Mouse (Mus musculus) cerebellum, adult 18-20 months (tissue): ENCODE results near the gene Olfr279.
"Not testable (repeated sequence)": the region's sequence is repeated elsewhere in the genome, so short reads cannot be mapped to it uniquely, and the experiment has no call there.

Experiments used
- DNase-seq, 2 experiments: peaks; one replicate each; pipeline ENCODE4 v3.0.0; 2021

The Olfr279 gene

DNA sequence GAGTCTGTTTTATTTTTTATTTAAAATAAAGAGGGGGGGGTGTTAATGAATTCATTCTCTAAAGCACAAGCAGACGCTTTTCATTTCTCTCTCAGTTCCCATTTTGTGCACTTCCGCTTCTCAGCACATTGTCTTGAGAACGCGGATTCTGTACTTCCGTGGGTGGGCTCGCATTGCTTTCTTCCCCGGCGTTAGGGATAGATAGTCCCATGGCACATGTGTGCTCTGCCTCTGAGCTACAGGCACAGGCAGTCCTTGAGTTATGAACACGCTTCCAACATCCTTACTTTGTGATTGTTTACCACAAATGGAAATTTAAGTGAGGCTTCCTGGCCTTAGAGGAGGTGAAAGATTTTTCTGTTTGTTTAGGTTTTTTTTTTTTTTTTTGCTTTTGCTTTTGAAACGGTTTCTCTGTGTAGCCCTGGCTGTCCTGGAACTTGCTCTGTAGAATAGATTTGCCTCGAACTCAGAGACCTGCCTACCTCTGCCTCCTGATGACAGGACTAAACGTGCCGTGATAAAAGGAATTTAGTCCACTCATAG is 19.3 kb downstream of the Olfr279 start:
- DNase-seq, result no peak

- DNase-seq, result peak in 1 of 2 experiments; percentile 20
These were observed 20.0 kb downstream of the Olfr279 start for GRCm38 (mm10) chr15:98512232-98512631.

- peak; percentile 62 to 69 for DNase-seq
These were observed 20.7 kb downstream of the Olfr279 start for GRCm38 (mm10) chr15:98512799-98513321.

GRCm38 (mm10) chr15:98513676-98514075 is 21.5 kb downstream of the Olfr279 start:
- not testable (repeated sequence) for DNase-seq

DNA sequence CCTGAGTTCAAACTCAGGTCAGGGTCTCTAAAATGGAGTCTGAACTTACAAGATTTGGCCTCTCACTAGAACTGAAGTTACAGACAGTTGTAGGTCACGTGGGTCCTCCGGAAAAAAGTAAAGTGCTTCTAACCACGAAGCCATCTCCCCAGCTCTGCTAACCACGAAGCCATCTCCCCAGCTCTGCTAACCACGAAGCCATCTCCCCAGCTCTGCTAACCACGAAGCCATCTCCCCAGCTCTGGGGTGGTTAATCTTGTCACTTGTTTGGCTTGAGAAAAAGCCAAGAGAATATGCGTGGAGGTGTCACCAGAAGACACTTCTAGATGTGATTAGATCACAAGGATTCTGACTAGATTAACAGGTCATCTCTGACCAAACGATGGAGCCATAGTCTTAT is 21.9 kb downstream of the Olfr279 start:
- DNase-seq, result no peak

DNA sequence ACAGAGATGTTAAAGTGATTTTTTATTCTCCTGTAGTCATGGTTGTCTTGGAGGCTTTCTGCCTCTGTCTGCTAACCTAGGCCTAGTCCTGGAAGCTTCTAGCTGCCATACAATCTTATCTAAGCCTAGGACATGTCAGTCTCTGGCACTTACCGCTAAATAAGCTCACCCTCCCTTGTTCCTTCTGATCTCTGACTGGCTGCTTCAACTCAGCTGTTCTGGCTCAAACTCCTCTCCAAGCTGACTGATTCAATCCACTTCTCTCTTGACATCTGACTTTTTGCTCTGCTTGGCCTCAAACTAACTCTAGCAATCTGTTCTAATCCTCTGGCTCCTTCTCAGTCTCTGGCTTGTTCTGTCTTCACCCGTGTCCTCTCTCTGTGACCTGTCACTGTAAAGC is 22.6 kb downstream of the Olfr279 start:
- DNase-seq, result not testable (repeated sequence)

DNA sequence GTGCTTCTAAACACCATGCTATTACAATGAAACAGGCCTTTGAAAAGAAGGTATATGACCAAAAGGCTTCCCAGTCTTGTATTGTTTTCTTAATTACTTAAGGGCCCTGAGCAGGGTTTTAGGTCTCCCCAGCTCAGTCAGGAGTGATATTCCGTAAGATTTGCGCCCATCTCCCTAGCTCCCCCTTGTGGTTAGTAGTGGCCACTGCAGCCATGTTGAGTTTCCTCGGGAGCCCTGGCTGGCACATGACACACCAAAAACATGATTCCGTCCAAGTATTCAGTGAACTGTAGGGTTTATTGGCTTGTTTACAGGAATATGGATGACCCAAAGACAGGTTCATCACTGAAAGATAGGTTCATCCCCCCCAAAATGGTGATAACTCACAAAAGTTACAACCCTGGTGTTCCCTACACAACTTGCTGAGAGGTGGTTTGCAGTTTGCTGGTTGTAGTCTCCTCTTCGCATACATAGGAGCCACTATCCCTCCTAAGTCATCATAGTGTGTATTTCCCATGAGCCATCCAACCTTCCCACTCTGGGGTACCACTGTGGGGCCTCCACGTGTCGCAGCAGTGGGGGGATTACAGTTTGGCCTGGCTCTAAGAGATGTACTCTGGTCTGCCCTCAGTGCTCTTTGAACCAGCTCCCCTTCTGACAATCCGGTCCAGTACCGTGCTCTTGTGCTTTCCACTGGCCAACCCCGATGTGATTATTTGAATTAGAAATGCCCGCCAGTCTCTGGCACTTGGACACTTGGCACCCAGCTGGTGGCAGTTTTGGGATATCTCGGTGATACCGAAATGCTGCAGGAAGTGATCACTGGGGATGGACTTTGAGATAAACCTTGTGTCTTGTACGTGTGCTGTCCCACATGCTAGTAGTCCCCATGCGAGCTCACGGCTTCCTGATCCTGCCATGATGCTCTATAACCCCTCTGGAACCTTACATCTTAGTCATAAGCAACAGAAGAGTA is 25.5 kb downstream of the Olfr279 start:
- peak; percentile 53 to 69 for DNase-seq

GRCm38 (mm10) chr15:98521245-98521644 is 29.0 kb downstream of the Olfr279 start:
- DNase-seq, result no peak

DNA sequence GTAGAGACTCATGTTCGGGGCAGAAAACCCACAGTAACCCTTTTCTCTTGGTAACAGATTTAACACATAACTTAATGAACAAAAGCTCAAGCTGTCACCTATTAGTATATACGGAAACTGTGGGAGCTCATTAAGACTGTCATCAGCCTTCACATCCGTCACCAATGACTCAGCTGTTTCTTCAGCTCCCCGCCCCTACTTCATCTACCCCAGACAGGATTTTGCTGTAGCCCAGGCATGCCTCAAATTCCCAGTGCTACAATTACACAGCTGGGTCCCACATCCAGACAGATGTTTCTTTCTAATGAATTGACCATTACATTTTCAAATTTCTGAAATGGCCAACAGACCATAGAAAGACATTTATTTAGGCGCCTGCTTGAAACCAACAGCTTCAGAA is 33.9 kb downstream of the Olfr279 start:
- DNase-seq, result no peak

GRCm38 (mm10) chr15:98527056-98527771 is 35.0 kb downstream of the Olfr279 start:
- no peak for DNase-seq

GRCm38 (mm10) chr15:98528066-98528563 is 35.9 kb downstream of the Olfr279 start:
- DNase-seq, result no peak

GRCm38 (mm10) chr15:98532281-98532680 is 40.1 kb downstream of the Olfr279 start:
- DNase-seq, result no peak

DNA sequence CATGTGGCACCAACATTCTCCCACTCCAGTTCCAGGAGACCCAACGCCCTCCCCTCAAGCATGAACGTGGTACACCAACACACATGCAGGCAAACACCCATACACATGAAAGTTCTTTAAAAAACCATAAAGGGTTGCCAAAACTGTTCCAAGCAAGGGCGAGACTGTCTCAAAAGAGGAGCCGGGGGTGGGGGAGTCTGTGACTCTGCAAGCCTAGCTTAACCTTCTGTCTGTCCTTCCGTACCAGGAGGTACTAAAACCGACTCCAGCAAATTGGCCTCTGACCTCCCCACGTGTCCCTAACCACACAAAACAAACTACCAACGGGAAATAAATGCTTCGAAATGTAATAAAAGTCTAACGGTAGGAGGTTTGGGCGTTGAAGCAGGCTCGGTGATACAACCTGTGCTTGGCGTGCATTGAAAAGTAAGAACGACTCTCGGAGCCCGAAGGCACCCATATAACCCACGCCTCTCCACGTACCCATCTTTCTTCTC is 40.9 kb downstream of the Olfr279 start:
- no peak for DNase-seq

DNA sequence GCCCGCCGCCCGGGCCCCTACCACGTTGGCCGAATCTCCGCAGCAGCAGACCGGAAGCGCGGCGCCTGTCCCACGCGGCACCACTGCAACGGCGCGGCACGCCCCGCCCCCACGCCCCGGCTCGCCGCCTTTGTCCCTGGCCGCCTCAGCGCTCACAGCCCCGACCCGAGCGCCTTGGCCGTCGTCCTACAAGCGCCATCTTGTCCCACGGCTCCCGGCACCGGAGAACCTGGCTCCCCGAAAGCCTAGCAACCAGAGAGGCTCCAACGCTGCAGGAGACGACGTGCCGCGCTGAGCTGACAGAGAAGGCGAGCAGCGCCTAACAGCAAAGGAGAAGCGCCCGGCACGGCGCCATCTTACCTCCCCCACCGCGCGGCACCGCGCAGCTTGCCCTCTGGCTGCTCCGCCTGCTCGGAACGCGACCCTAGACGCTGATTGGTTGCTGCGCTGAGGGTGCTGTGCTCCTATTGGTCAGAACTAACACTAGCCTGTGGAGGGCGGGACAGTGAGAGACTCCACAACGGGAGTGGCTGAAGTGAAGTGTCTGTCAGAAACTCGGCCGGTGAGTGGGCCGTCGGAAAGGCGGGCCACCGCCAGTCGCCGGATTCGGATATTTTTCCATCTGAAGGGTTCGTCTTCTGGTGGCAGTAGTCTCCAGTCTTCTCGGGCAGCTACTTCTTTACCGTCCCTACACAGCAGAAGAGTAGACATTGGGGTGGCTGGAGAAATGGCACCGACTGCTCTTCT is 41.9 kb downstream of the Olfr279 start, which contains the start of gene Kansl2:
Kansl2 (minus strand) TSS at position 384 of the 747 bp plus-strand sequence.
- DNase-seq, result peak; percentile 97 to 99

GRCm38 (mm10) chr15:98535921-98536320 is 43.7 kb downstream of the Olfr279 start:
- DNase-seq, result no peak

DNA sequence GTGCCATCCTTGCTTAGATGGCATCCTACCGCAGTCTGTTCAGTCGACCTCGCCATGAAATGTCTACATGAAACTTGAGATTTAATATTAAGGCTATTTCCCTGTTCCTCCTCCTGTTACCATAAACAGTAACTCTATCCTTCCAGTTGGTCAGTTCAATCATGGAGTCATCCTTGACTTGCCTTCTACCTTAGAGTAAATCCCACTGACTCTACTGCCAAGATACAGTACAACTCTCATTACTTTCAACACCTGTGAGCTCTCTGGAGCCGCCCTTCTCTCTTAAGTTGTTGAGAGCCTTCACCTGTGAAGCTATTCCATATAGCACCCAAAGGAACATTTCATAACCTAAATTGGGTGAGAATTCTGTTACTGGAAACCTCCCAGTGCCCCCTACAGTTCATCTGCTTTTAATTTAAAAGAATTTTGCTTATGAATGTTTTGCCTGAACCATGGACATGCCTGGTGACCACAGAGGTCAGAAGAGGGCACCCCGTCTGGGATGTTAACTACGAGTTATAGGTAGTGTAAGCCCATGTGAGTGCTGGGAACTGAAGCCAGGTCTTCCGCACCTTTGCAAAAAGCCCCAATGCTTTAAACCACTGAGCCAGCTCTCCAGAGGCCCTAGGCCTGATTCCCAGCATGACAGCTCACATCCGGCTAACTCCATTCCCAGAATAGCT is 44.8 kb downstream of the Olfr279 start:
- no peak for DNase-seq

DNA sequence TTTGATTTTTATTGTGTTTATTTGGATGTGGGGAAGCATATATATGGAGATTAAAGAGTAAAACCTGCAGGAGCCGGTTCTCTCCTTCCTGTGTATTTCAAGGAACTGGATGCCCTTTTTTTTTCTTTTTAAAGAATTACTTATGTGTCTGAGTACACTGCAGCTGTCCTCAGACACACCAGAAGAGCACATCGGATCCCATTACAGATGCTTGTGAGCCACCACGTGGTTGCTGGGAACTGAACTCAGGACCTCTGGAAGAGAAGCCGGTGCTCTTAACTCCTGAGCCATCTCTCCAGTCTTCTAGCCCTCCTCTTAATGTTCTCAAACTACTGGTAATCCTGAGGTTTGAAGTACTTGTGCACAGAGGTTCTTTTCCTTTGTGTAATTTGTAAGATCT is 45.7 kb downstream of the Olfr279 start:
- DNase-seq, result no peak

GRCm38 (mm10) chr15:98541064-98541463 is 48.9 kb downstream of the Olfr279 start:
- DNase-seq, result no peak

- no peak for DNase-seq
These were observed 51.1 kb downstream of the Olfr279 start for GRCm38 (mm10) chr15:98543341-98543740.

DNA sequence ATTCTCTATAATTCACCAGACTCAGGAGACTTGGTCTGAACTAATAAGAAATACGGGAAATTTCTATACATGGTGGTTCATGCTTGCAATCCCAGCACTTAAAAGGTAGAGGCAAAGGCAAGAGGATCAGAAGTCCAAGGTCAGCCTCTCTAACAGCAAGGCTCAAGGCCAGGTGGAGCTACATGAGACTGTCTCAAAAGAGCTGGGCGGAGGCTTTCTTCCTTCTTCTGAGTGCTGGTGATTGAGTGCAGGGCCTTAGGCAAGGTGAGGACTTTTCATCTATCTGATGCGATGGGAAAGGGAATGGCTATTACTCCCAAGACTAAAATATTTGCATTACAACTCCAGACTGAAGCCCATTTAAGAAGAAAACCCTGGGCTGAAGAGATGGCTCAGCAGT is 52.9 kb downstream of the Olfr279 start:
- DNase-seq, result no peak

- DNase-seq, result no peak
These were observed 54.6 kb downstream of the Olfr279 start for GRCm38 (mm10) chr15:98546843-98547242.
